Mouse (Mus musculus) E14TG2a.4 (cell line): ENCODE measurements at regions not wholly inside any gene's neighbourhood (a gene's known extent, or its start where the extent isn't known, plus 50 kb on each side); places are given as distances from the start of the nearest gene placed in this dataset.

ENCODE experiments used
- H3K27me3 ChIP-seq: 2 replicates; pipeline ENCODE4 v1.6.1; 2014; ENCODE audit warnings: low read length, control low read depth; ENCODE audit not compliant: insufficient read depth
- H3K36me3 ChIP-seq: 2 replicates; pipeline ENCODE4 v1.6.1; 2014; ENCODE audit warnings: low read length, control low read depth; ENCODE audit not compliant: insufficient read depth
- H3K4me1 ChIP-seq: replicated peaks from 2 replicates; pipeline ENCODE4 v1.6.1; 2014; ENCODE audit warnings: low read depth, low read length, control low read depth
- H3K4me3 ChIP-seq: replicated peaks from 2 replicates; pipeline ENCODE4 v1.5.1; 2014; ENCODE audit warnings: mild to moderate bottlenecking, low read length
- H3K9me3 ChIP-seq: 2 replicates; pipeline ENCODE4 v1.6.1; 2014; ENCODE audit warnings: low read length, control low read depth
- CTCF ChIP-seq: conservative IDR thresholded peaks from 2 replicates; pipeline ENCODE4 v1.5.1; 2014; ENCODE audit warnings: low read length
- NANOG ChIP-seq: IDR thresholded peaks from 2 replicates; pipeline ENCODE4 v1.6.1; 2014; ENCODE audit warnings: borderline replicate concordance, low read length, mixed read lengths
- POU5F1 ChIP-seq: IDR thresholded peaks from 2 replicates; pipeline ENCODE4 v1.6.1; 2014; ENCODE audit warnings: low read length, borderline replicate concordance

GRCm38 (mm10) chr3:34466312-34466711 lies 183.9 kb upstream of the Sox2 start:
- Histone ChIP-seq H3K4me1 (peaks cover 17% of the 10 kb centered on the region), H3K9me3 (peaks cover 5% of the 10 kb centered on the region; the same call in 1 of the 2 replicates), H3K36me3 (no peaks in the 10 kb centered on the region), H3K4me3 (no peak overlapping the region), H3K27me3 (no peaks in the 10 kb centered on the region)
- no peak for TF ChIP-seq POU5F1
- TF ChIP-seq NANOG, result no peak
- no peak for TF ChIP-seq CTCF

DNA sequence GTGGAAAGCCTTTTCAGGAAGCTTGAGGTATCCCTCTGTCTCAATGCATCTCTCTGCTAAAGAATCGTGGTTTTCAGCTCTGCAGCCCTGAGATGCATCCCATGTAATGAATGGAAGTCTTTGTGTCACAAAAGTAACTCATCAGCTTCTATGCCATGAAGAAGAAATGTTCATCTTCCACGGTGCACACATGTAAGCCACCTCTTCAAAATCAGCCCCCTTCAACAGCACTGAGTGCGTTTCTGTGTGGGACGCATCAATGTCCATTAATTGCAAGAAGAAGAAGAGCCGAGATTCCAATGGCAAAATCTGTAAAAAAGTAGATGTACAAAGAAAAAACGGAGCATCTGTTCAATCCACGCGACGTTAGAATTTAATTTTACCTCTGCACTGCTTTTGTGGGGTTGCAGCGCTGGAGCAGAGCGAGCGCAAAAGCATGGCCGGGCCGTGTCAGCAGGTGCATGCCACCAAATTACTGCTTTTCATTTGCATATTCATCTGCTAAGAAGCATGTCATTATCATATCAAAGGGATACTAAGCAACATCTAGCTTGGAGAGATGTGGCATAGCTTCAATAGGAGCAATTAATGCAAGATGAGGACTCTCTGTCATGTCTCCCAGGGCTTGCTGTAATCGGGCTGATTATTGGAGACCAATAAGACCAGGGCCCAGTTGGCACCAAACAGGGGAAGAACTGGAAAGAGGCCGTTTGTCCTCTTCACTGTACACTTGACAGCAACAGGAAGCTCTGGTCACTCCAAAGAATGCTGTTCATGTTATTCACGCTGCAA lies 185.0 kb upstream of the Sox2 start:
- H3K36me3 ChIP-seq, result no peaks in the 10 kb centered on the region

DNA sequence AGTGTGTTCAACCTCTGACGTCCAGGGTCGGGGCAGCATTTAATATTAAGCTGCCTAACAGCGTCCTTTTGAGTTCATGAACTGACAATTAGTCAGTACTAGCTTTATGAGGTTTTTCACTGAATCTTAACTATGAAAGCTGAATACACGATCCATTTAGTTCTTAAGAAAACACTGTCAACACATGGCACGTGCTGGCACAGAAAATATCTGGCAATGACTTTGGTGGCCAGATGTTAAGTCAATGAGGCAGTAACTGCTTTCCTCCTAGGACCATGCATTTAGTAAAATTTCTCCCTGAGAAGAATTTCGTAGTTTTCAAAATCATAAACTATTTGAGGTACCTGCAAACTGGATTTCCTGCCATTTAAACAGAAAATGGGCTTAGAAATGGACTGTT lies 191.4 kb upstream of the Sox2 start:
- H3K4me1 ChIP-seq, result no peaks in the 10 kb centered on the region
- TF ChIP-seq CTCF, result no peak
- TF ChIP-seq NANOG, result no peak
- TF ChIP-seq POU5F1, result no peak
- H3K9me3 ChIP-seq, result no peaks in the 10 kb centered on the region
- H3K4me3 ChIP-seq, result no peak overlapping the region
- H3K27me3 ChIP-seq, result no peaks in the 10 kb centered on the region
- H3K36me3 ChIP-seq, result no peaks in the 10 kb centered on the region

More for the DNA sequence above, 185.0 kb upstream of the Sox2 start:
- no peak overlapping the region for H3K4me3 ChIP-seq
- peaks cover 5% of the 10 kb centered on the region; the same call in 1 of the 2 replicates for H3K9me3 ChIP-seq
- TF ChIP-seq NANOG, result no peak
- no peak for TF ChIP-seq CTCF
- no peak for TF ChIP-seq POU5F1
- H3K4me1 ChIP-seq, result peaks cover 11% of the 10 kb centered on the region
- H3K27me3 ChIP-seq, result no peaks in the 10 kb centered on the region

DNA sequence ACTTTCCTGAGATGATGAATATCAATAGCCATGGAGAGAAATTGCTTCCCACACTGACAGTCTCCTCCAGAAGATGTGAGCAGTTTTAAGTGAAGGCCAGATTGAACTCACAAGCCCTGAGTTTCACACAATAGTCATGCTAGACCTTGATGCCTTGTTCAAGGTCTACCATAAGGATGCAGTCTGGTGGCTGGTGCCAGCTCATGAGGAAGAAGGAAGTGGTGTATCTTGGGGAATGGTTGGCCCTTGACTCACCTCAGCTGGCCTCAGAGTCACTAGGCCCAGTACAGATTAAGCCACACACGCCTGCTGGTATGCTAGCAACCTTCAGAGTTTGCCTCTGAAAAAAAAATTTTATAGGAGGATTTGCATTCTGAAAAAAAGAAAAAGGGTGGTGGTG lies 192.4 kb upstream of the Sox2 start:
- H3K4me3 ChIP-seq, result no peak overlapping the region
- H3K27me3 ChIP-seq, result no peaks in the 10 kb centered on the region
- TF ChIP-seq CTCF, result no peak
- no peak for TF ChIP-seq POU5F1
- TF ChIP-seq NANOG, result no peak
- H3K4me1 ChIP-seq, result no peaks in the 10 kb centered on the region
- H3K9me3 ChIP-seq, result no peaks in the 10 kb centered on the region
- H3K36me3 ChIP-seq, result no peaks in the 10 kb centered on the region

GRCm38 (mm10) chr3:34456488-34457433 lies 193.4 kb upstream of the Sox2 start:
- H3K36me3 ChIP-seq, result no peaks in the 10 kb centered on the region
- H3K27me3 ChIP-seq, result no peaks in the 10 kb centered on the region
- H3K4me3 ChIP-seq, result no peak overlapping the region
- TF ChIP-seq NANOG, result no peak
- no peak for TF ChIP-seq POU5F1
- no peak for TF ChIP-seq CTCF
- H3K9me3 ChIP-seq, result no peaks in the 10 kb centered on the region
- no peaks in the 10 kb centered on the region for H3K4me1 ChIP-seq

- TF ChIP-seq NANOG, result no peak
- no peak for TF ChIP-seq CTCF
Measured at GRCm38 (mm10) chr3:34454026-34454624, 196.1 kb upstream of the Sox2 start.

DNA sequence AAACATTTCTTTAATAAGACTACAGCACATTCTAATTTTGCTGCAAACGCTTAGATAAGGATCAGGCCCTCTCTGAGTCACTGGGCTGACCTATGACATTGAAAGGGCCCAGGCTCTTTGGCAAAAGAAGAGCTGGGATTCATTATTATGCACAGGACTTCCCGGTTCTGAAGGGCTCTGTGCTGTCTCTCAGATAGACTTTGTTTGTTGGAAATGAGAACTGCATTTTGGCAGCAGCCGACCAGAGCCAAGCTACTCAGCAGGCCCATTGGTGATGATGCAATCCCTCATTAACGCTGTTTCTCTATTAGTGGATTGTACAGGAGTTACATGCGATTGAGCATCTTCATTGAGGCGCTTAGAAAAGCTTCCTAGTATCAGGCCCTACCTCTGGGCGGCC lies 204.9 kb upstream of the Sox2 start:
- no peaks in the 10 kb centered on the region for H3K27me3 ChIP-seq
- peaks cover 56% of the 10 kb centered on the region for H3K4me1 ChIP-seq
- TF ChIP-seq NANOG, result no peak
- no peak for TF ChIP-seq CTCF
- no peak for TF ChIP-seq POU5F1
- no peak overlapping the region for H3K4me3 ChIP-seq
- no peaks in the 10 kb centered on the region for H3K36me3 ChIP-seq
- H3K9me3 ChIP-seq, result peaks cover 9% of the 10 kb centered on the region

More at GRCm38 (mm10) chr3:34454026-34454624, 196.1 kb upstream of the Sox2 start:
- Histone ChIP-seq H3K9me3 (no peaks in the 10 kb centered on the region), H3K36me3 (no peaks in the 10 kb centered on the region), H3K4me3 (no peak overlapping the region), H3K4me1 (no peaks in the 10 kb centered on the region), H3K27me3 (no peaks in the 10 kb centered on the region)

DNA sequence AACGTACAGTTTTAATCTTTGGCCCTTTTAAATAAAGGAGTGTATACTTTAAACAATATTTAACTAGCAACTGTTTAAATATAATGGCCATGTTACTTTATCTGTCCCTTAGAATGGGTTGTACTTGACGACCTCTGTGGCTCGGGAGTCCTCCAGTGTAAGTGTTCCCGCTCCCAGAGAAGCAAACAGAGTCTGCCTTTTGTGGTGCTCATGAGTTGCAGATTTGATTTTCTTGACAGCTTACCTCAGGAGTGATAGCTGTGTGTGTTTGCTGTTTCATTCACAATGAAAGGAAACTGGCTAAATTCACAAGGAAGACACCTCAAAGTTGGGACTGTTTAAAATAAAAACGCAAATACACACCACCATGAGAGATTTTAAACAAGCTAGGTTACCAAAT lies 205.4 kb upstream of the Sox2 start:
- H3K4me1 ChIP-seq, result peaks cover 56% of the 10 kb centered on the region
- H3K4me3 ChIP-seq, result no peak overlapping the region
- no peak for TF ChIP-seq NANOG
- no peak for TF ChIP-seq POU5F1
- no peak for TF ChIP-seq CTCF
- no peaks in the 10 kb centered on the region for H3K36me3 ChIP-seq
- H3K27me3 ChIP-seq, result no peaks in the 10 kb centered on the region
- peaks cover 9% of the 10 kb centered on the region for H3K9me3 ChIP-seq
